Mouse (Mus musculus) left cerebral cortex, adult 18-20 months (tissue): ENCODE measurements around the gene Zdhhc20. TPM values are rescaled to one million over a fixed set of nuclear protein-coding genes. Genes with fewer than 3 reads are reported as not detected.

ENCODE experiments used
- DNase-seq, 2 experiments: peaks; one replicate each; pipeline ENCODE4 v3.0.0; 2021 to 2022; ENCODE audit warnings: low spot score in 2 of 2, mixed read lengths in 1 of 2
- microRNA-seq, 2 experiments: library from miRNA; unstranded; fragments of <30 nt; microRNA quantifications; one replicate each; pipeline ENCODE4 v1.2.0; 2021
- total RNA-seq, 2 experiments: library from RNA; stranded (reverse); gene quantifications; 2 replicates each; pipeline ENCODE4 v1.2.3; 2021

The Zdhhc20 gene
- total RNA-seq, 2 experiments from 2014 or later = 34.7 to 38.0 TPM

GRCm38 (mm10) chr14:57833526-57833925 is 56.5 kb downstream of the Zdhhc20 start:
- no peak for DNase-seq

- no peak for DNase-seq
Observed at GRCm38 (mm10) chr14:57827284-57827683, 62.8 kb downstream of the Zdhhc20 start.

GRCm38 (mm10) chr14:57825788-57826751 is 64.0 kb downstream of the Zdhhc20 start, which contains the start of the genes Ska3 and Mrpl57:
Gene Ska3 (minus strand): TSS chr14:57826185.
Gene Mrpl57 (plus strand): TSS chr14:57826234.
- DNase-seq = peak; percentile 87 to 90

GRCm38 (mm10) chr14:57820839-57821238 is 69.2 kb downstream of the Zdhhc20 start:
- no peak for DNase-seq

GRCm38 (mm10) chr14:57811844-57812243 is 78.2 kb downstream of the Zdhhc20 start:
- peak in 1 of 2 experiments; percentile 35 for DNase-seq

- no peak for DNase-seq
Observed at GRCm38 (mm10) chr14:57810886-57811285, 79.2 kb downstream of the Zdhhc20 start.

GRCm38 (mm10) chr14:57808558-57808957 is 81.5 kb downstream of the Zdhhc20 start:
- no peak for DNase-seq

- no peak for DNase-seq
Observed at GRCm38 (mm10) chr14:57803731-57804130, 86.3 kb downstream of the Zdhhc20 start.

- DNase-seq = peak; percentile 95 to 97
Observed at GRCm38 (mm10) chr14:57797991-57798931, 91.8 kb downstream of the Zdhhc20 start, which contains the start of gene Sap18. Gene Sap18 (plus strand): TSS chr14:57798180.

- peak; percentile 5 for DNase-seq
Observed at GRCm38 (mm10) chr14:57797551-57797950, 92.5 kb downstream of the Zdhhc20 start.

GRCm38 (mm10) chr14:57791171-57791570 is 98.9 kb downstream of the Zdhhc20 start:
- DNase-seq = no peak

- DNase-seq = no peak
Observed at GRCm38 (mm10) chr14:57789759-57790158, 100.3 kb downstream of the Zdhhc20 start.

- DNase-seq = no peak
Observed at GRCm38 (mm10) chr14:57789311-57789710, 100.8 kb downstream of the Zdhhc20 start.

GRCm38 (mm10) chr14:57787406-57787805 is 102.7 kb downstream of the Zdhhc20 start:
- DNase-seq = no peak

Small RNA genes lying within 50 kb of the gene (microRNA-seq; reads per million reads assigned to microRNA genes)
- gene Mir3077 = 1.5 reads per million in 2 experiments

Other genes with a start within 250 kb of the Zdhhc20 start
- gene Xpo4, start 224.8 kb downstream of the Zdhhc20 start, total RNA-seq = 10 to 100 TPM; 12.3 to 12.8 TPM
- under 1 TPM; 0.81 to 0.82 TPM for gene Gm49361, start 144.2 kb downstream of the Zdhhc20 start, total RNA-seq
- 10 to 100 TPM; 18.2 to 21.3 TPM for gene Lats2, start 131.9 kb downstream of the Zdhhc20 start, total RNA-seq
- 10 to 100 TPM; 56.5 to 62.8 TPM for gene Sap18, start 92.1 kb downstream of the Zdhhc20 start, total RNA-seq
- gene Ska3, start 64.1 kb downstream of the Zdhhc20 start, total RNA-seq = under 1 TPM; 0.37 to 0.42 TPM
- 10 to 100 TPM; 50.5 to 61.8 TPM for gene Mrpl57, start 64.0 kb downstream of the Zdhhc20 start, total RNA-seq
- gene Micu2, start 109.0 kb upstream of the Zdhhc20 start, total RNA-seq = 10 to 100 TPM; 23.4 to 25.4 TPM
- gene Fgf9, start 180.3 kb upstream of the Zdhhc20 start, total RNA-seq = 10 to 100 TPM; 22.5 to 25.3 TPM